Mouse (Mus musculus) left cerebral cortex, adult 11 months (tissue): ENCODE measurements around the gene Samd5.

Experiments
- DNase-seq: peaks from one replicate; pipeline ENCODE4 v3.0.0; 2022; ENCODE audit warnings: low spot score

The Samd5 gene

GRCm38 (mm10) chr10:9650050-9650825 is 24.8 kb downstream of the Samd5 start:
- no peak for DNase-seq

GRCm38 (mm10) chr10:9648464-9648863 is 26.5 kb downstream of the Samd5 start:
- DNase-seq: no peak

- DNase-seq: no peak
Measured at GRCm38 (mm10) chr10:9647741-9648140, 27.3 kb downstream of the Samd5 start.

GRCm38 (mm10) chr10:9646391-9646790 is 28.6 kb downstream of the Samd5 start:
- DNase-seq: no peak

GRCm38 (mm10) chr10:9643531-9643930 is 31.5 kb downstream of the Samd5 start:
- DNase-seq: no peak

GRCm38 (mm10) chr10:9642077-9642476 is 32.9 kb downstream of the Samd5 start:
- DNase-seq: peak; percentile 39

GRCm38 (mm10) chr10:9640678-9641077 is 34.3 kb downstream of the Samd5 start:
- DNase-seq: no peak

GRCm38 (mm10) chr10:9640056-9640455 is 35.0 kb downstream of the Samd5 start:
- DNase-seq: no peak

- DNase-seq: no peak
Measured at GRCm38 (mm10) chr10:9625356-9625755, 49.7 kb downstream of the Samd5 start.

- DNase-seq: no peak
Measured at GRCm38 (mm10) chr10:9621926-9622688, 52.9 kb downstream of the Samd5 start.

- DNase-seq: no peak
Measured at GRCm38 (mm10) chr10:9621055-9621454, 54.0 kb downstream of the Samd5 start.

GRCm38 (mm10) chr10:9615009-9615408 is 60.0 kb downstream of the Samd5 start:
- no peak for DNase-seq

GRCm38 (mm10) chr10:9608854-9609253 is 66.2 kb downstream of the Samd5 start:
- no peak for DNase-seq

GRCm38 (mm10) chr10:9607155-9607554 is 67.9 kb downstream of the Samd5 start:
- DNase-seq: no peak

- no peak for DNase-seq
Measured at GRCm38 (mm10) chr10:9605635-9606034, 69.4 kb downstream of the Samd5 start.

- DNase-seq: no peak
Measured at GRCm38 (mm10) chr10:9603290-9603689, 71.7 kb downstream of the Samd5 start.

- DNase-seq: no peak
Measured at GRCm38 (mm10) chr10:9602845-9603244, 72.2 kb downstream of the Samd5 start.

- DNase-seq: no peak
Measured at GRCm38 (mm10) chr10:9602389-9602788, 72.6 kb downstream of the Samd5 start.

- DNase-seq: no peak
Measured at GRCm38 (mm10) chr10:9596228-9596627, 78.8 kb downstream of the Samd5 start.

- no peak for DNase-seq
Measured at GRCm38 (mm10) chr10:9594666-9595065, 80.3 kb downstream of the Samd5 start.

GRCm38 (mm10) chr10:9590606-9591005 is 84.4 kb downstream of the Samd5 start:
- no peak for DNase-seq

GRCm38 (mm10) chr10:9586328-9586727 is 88.7 kb downstream of the Samd5 start:
- DNase-seq: peak; percentile 47

GRCm38 (mm10) chr10:9579374-9579773 is 95.6 kb downstream of the Samd5 start:
- DNase-seq: no peak
